Comparison of ENCODE assay signal across 15 mouse cellular contexts in genomic region chr13:53007781-53008180, GRCm38 (mm10). TPM values are rescaled to one million over a fixed set of nuclear protein-coding genes. Genes with fewer than 3 reads are reported as not detected.
DNase-seq lines count a peak whose midpoint lies in the region; ATAC-seq and TF ChIP-seq lines count a peak whose summit lies in the region.
"Had no signal": no experiment of that assay in that cellular context is flagged by ENCODE, and none has a peak within 500 bp of the region (broad histone marks: within the 10 kb centered on the region; RNA-seq: fewer than 3 reads in every experiment).

No protein-coding gene starts in this region.

- WGBS in forebrain, embryonic 14.5 days: 56% methylated on average over 3 of the region's 3 CpGs
- WGBS in forebrain, postnatal 0 days: 58% methylated on average over 3 of the region's 3 CpGs
- 48% methylated on average over 3 of the region's 3 CpGs for WGBS in stomach, postnatal 0 days

- DNase-seq in forebrain, embryonic 14.5 days (ENCODE audit: low spot score): peak; percentile 46
- DNase-seq in forebrain, postnatal 0 days: no peak
- peak; percentile 6 for DNase-seq in lung, postnatal 36 days
- DNase-seq in lung, postnatal 4 days: no peak
- peak; percentile 70 for DNase-seq in gastrocnemius, adult 2 months
- DNase-seq in stomach, postnatal 0 days (ENCODE audit: low spot score): no peak
- DNase-seq in retina, embryonic 14.5 days (ENCODE audit: low spot score): no peak
- DNase-seq: lung, embryonic 14.5 days; thymus, postnatal 36 days had no signal

- H3K36me3 ChIP-seq in forebrain, embryonic 14.5 days (ENCODE audit: control insufficient read depth, insufficient read depth, low read length): no peaks in the 10 kb centered on the region
- no peaks in the 10 kb centered on the region for H3K36me3 ChIP-seq in forebrain, postnatal 0 days (ENCODE audit: insufficient read depth)
- H3K36me3 ChIP-seq in stomach, postnatal 0 days (ENCODE audit: control insufficient read depth, insufficient read depth, low read length): no peaks in the 10 kb centered on the region
- H3K36me3 ChIP-seq: forebrain, embryonic 10.5 days; limb, embryonic 13.5 days; stomach, embryonic 15.5 days had no signal

- H3K4me1 ChIP-seq in forebrain, embryonic 14.5 days (ENCODE audit: control insufficient read depth, insufficient read depth, low read length): peaks cover 3% of the 10 kb centered on the region; the same call in 1 of the 2 replicates
- no peaks in the 10 kb centered on the region for H3K4me1 ChIP-seq in forebrain, postnatal 0 days (ENCODE audit: insufficient read depth)
- no peaks in the 10 kb centered on the region; the same call in 1 of the 2 replicates for H3K4me1 ChIP-seq in stomach, postnatal 0 days (replicated peaks; ENCODE audit: control insufficient read depth, insufficient read depth)

- ATAC-seq in forebrain, embryonic 14.5 days: no peak
- ATAC-seq in forebrain, postnatal 0 days: no peak
- no peak for ATAC-seq in stomach, postnatal 0 days (ENCODE audit: low FRiP score, low TSS enrichment)
- ATAC-seq in erythroblast, adult 5-6 weeks (replicated peaks; ENCODE audit: low FRiP score, poor library complexity, severe bottlenecking): no peak
- ATAC-seq: hindbrain, embryonic 16.5 days had no signal

- H3K27me3 ChIP-seq in forebrain, embryonic 14.5 days (replicated peaks; ENCODE audit: control insufficient read depth, insufficient read depth, low read length): no peaks in the 10 kb centered on the region
- H3K27me3 ChIP-seq in forebrain, postnatal 0 days (ENCODE audit: insufficient read depth, low read length): no peaks in the 10 kb centered on the region
- H3K27me3 ChIP-seq in stomach, postnatal 0 days (ENCODE audit: control insufficient read depth, insufficient read depth, low read length): no peaks in the 10 kb centered on the region
- H3K27me3 ChIP-seq: limb, embryonic 13.5 days; stomach, embryonic 15.5 days had no signal

- H3K4me2 ChIP-seq in forebrain, embryonic 14.5 days (ENCODE audit: low read length): no peak overlapping the region
- no peak overlapping the region for H3K4me2 ChIP-seq in forebrain, postnatal 0 days (ENCODE audit: low read depth)
- H3K4me2 ChIP-seq in stomach, postnatal 0 days (replicated peaks; ENCODE audit: low read depth): no peak overlapping the region
- H3K4me2 ChIP-seq: limb, embryonic 13.5 days; lung, embryonic 14.5 days; stomach, embryonic 15.5 days had no signal

- H3K9ac ChIP-seq in forebrain, embryonic 14.5 days (ENCODE audit: low read length): no peak overlapping the region
- H3K9ac ChIP-seq in forebrain, postnatal 0 days: no peak overlapping the region
- H3K9ac ChIP-seq in stomach, postnatal 0 days (ENCODE audit: low read length): no peak overlapping the region
- H3K9ac ChIP-seq: limb, embryonic 13.5 days; lung, embryonic 14.5 days; stomach, embryonic 15.5 days had no signal

- no peak for TF ChIP-seq CTCF in forebrain, postnatal 0 days (IDR thresholded peaks at IDR 0.05; ENCODE audit: low read depth)
- TF ChIP-seq CTCF in gastrocnemius, adult 2 months (IDR thresholded peaks at IDR 0.05): peak; percentile 31; the same call in 1 of the 2 replicates
- TF ChIP-seq CTCF in stomach, postnatal 0 days (IDR thresholded peaks at IDR 0.05; ENCODE audit: low read depth): peak; percentile 25; the same call in 1 of the 2 replicates

- H3K27ac ChIP-seq in forebrain, embryonic 14.5 days (ENCODE audit: low read depth, low read length): no peak overlapping the region
- no peak overlapping the region for H3K27ac ChIP-seq in forebrain, postnatal 0 days (ENCODE audit: low read depth, low read length)
- peak overlapping the region; percentile 76 for H3K27ac ChIP-seq in gastrocnemius, adult 2 months
- H3K27ac ChIP-seq in stomach, postnatal 0 days (replicated peaks): no peak overlapping the region
- H3K27ac ChIP-seq: forebrain, embryonic 10.5 days; limb, embryonic 13.5 days; stomach, embryonic 15.5 days had no signal

- no peak for TF ChIP-seq EP300 in stomach, postnatal 0 days (optimal IDR thresholded peaks at IDR 0.05)

- no peaks in the 10 kb centered on the region for H3K9me3 ChIP-seq in forebrain, embryonic 14.5 days (replicated peaks; ENCODE audit: control insufficient read depth, low read length)
- H3K9me3 ChIP-seq in forebrain, postnatal 0 days (ENCODE audit: low read length): no peaks in the 10 kb centered on the region
- no peaks in the 10 kb centered on the region for H3K9me3 ChIP-seq in stomach, postnatal 0 days (ENCODE audit: control insufficient read depth, low read length)
- H3K9me3 ChIP-seq: forebrain, embryonic 10.5 days; limb, embryonic 13.5 days; stomach, embryonic 15.5 days had no signal

- intact Hi-C loops in gastrocnemius, adult 2 months (cut with DNase I): loop anchor here (5.0 kb wide), 1 partner anchor 60 kb away; no protein-coding TSS in a partner anchor

- H3K4me3 ChIP-seq in forebrain, embryonic 14.5 days (ENCODE audit: low read depth, low read length): no peak overlapping the region
- no peak overlapping the region for H3K4me3 ChIP-seq in forebrain, postnatal 0 days (ENCODE audit: low read depth, low read length)
- no peak overlapping the region for H3K4me3 ChIP-seq in gastrocnemius, adult 2 months
- H3K4me3 ChIP-seq in stomach, postnatal 0 days (ENCODE audit: low read depth, low read length): no peak overlapping the region
- H3K4me3 ChIP-seq: forebrain, embryonic 10.5 days; limb, embryonic 13.5 days; myocyte; stomach, embryonic 15.5 days had no signal

RNA-seq across cellular contexts. Expression of gene Nfil3, which starts 26.9 kb away (rescaled TPM):
- polyA plus RNA-seq in forebrain, embryonic 14.5 days (2014; fragmentation: Nextera tagmentation; extraction: Ambion mirVana): 38.1 and 53.7 TPM in 2 replicates
- total RNA-seq in forebrain, postnatal 0 days (2014; rRNA removed): 20.8 and 29.3 TPM in 2 replicates
- polyA plus RNA-seq in forebrain, postnatal 0 days (2015; fragmentation: Nextera tagmentation; extraction: Ambion mirVana): 36.8 and 37.7 TPM in 2 replicates
- 100 to 1,000 TPM in 1 of 2 experiments, 10 to 100 TPM in 1; 40.2 to 137 TPM for total RNA-seq in gastrocnemius, adult 2 months (2021)
- polyA plus RNA-seq in stomach, postnatal 0 days (2015; fragmentation: Nextera tagmentation; extraction: Ambion mirVana): 14.4 and 16.4 TPM in 2 replicates
- 9.0 and 9.6 TPM in 2 replicates for total RNA-seq in erythroblast, adult 5-6 weeks (2015; ENCODE audit: low replicate concordance)
- total RNA-seq in erythroblast, adult 5-6 weeks (2017; ENCODE audit: low replicate concordance): 2.9 and 5.0 TPM in 2 replicates

Comparison
In these comparisons a context has a peak if more than half of its experiments do, and no peak if none do; other contexts are left out.
1. DNase-seq: peak in forebrain, embryonic 14.5 days (single experiment), lung, postnatal 36 days (single experiment) and gastrocnemius, adult 2 months (single experiment); none in forebrain, postnatal 0 days (single experiment), lung, postnatal 4 days (0 of 2), stomach, postnatal 0 days (single experiment) and retina, embryonic 14.5 days (single experiment).